Mouse (Mus musculus) ES-E14 (cell line): ENCODE data around the gene Arhgap9.

Experiments used
- CHD2 ChIP-seq: IDR thresholded peaks from 2 replicates; pipeline ENCODE4 v1.6.1; 2014; ENCODE audit warnings: mild to moderate bottlenecking, low read depth, low read length, inconsistent platforms
- HCFC1 ChIP-seq: IDR thresholded peaks from 2 replicates; pipeline ENCODE4 v1.6.1; 2012; ENCODE audit warnings: low read length, inconsistent platforms, borderline replicate concordance; ENCODE audit not compliant: insufficient read depth
- MAFK ChIP-seq: IDR thresholded peaks from 2 replicates; pipeline ENCODE4 v1.6.1; 2014; ENCODE audit warnings: mild to moderate bottlenecking, low read depth, low read length, inconsistent platforms; ENCODE audit not compliant: insufficient read depth
- ZC3H11A ChIP-seq: IDR thresholded peaks from 2 replicates; pipeline ENCODE4 v1.6.1; 2012; ENCODE audit warnings: low read depth, mild to moderate bottlenecking, inconsistent platforms, low read length, borderline replicate concordance
- ZNF384 ChIP-seq: IDR thresholded peaks from 2 replicates; pipeline ENCODE4 v1.6.1; 2012; ENCODE audit warnings: low read depth, low read length, inconsistent platforms

- TF ChIP-seq ZC3H11A (no peak), CHD2 (no peak), ZNF384 (no peak), HCFC1 (peak; percentile 62), MAFK (no peak)
Observed at GRCm38 (mm10) chr10:127290307-127290929, 31.3 kb upstream of the Arhgap9 start.
